Mouse (Mus musculus) B cell, adult 2 months (primary cell): ENCODE measurements around the gene Ssxb5.
"Not testable (repeated sequence)": the region's sequence is repeated elsewhere in the genome, so short reads cannot be mapped to it uniquely, and the experiment has no call there.

ENCODE experiments used
- DNase-seq, 2 experiments: peaks; one replicate each; pipeline ENCODE4 v3.0.0; 2022

Gene Ssxb5

GRCm38 (mm10) chrX:8803391-8803790, at the start of gene Ssxb5:
Ssxb5 (plus strand) TSS chrX:8803691.
- not testable (repeated sequence) for DNase-seq

- DNase-seq = peak in 1 of 2 experiments; percentile 1
These were observed 28.6 kb downstream of the Ssxb5 start for GRCm38 (mm10) chrX:8832043-8832442.

GRCm38 (mm10) chrX:8843694-8844093, 40.2 kb downstream of the Ssxb5 start, which contains the start of gene Gm6592:
Gm6592 (plus strand) TSS chrX:8843994.
- DNase-seq = no peak

- DNase-seq = no peak
These were observed 49.0 kb downstream of the Ssxb5 start for GRCm38 (mm10) chrX:8852486-8852885.
